Mouse (Mus musculus) midbrain, embryonic 13.5 days (tissue): ENCODE measurements around the gene Dixdc1. TPM values are rescaled to one million over a fixed set of nuclear protein-coding genes. Genes with fewer than 3 reads are reported as not detected.

Source experiments
- ATAC-seq: fragments of 200-750 bp; cut with Nextera tagmentation; 2 replicates; pipeline ENCODE4 v1.8.0; 2017; ENCODE audit warnings: mild to moderate bottlenecking, moderate TSS enrichment, moderate library complexity
- H3K27ac ChIP-seq: fragments of 300-500 bp; sonication (generic); 2 replicates; pipeline ENCODE4 v1.5.1; 2015; ENCODE audit warnings: inconsistent platforms, mild to moderate bottlenecking, moderate library complexity
- H3K27me3 ChIP-seq: fragments of 300-500 bp; sonication (generic); 2 replicates; pipeline ENCODE4 v1.6.1; 2015; ENCODE audit warnings: mild to moderate bottlenecking, inconsistent platforms
- H3K36me3 ChIP-seq: fragments of 300-500 bp; sonication (generic); 2 replicates; pipeline ENCODE4 v1.6.1; 2015; ENCODE audit warnings: mild to moderate bottlenecking, inconsistent platforms
- H3K4me1 ChIP-seq: fragments of 300-500 bp; sonication (generic); replicated peaks from 2 replicates; pipeline ENCODE4 v1.6.1; 2015; ENCODE audit warnings: inconsistent platforms
- H3K4me2 ChIP-seq: fragments of 300-500 bp; sonication (generic); replicated peaks from 2 replicates; pipeline ENCODE4 v1.6.1; 2015; ENCODE audit warnings: moderate library complexity, mild to moderate bottlenecking, inconsistent platforms
- H3K4me3 ChIP-seq: fragments of 300-500 bp; sonication (generic); replicated peaks from 2 replicates; pipeline ENCODE4 v1.5.1; 2015; ENCODE audit warnings: mild to moderate bottlenecking, inconsistent platforms
- H3K9ac ChIP-seq: fragments of 300-500 bp; sonication (generic); replicated peaks from 2 replicates; pipeline ENCODE4 v1.6.1; 2015; ENCODE audit warnings: mild to moderate bottlenecking, inconsistent platforms
- H3K9me3 ChIP-seq: fragments of 300-500 bp; sonication (generic); 2 replicates; pipeline ENCODE4 v1.6.1; 2016; ENCODE audit warnings: mild to moderate bottlenecking, inconsistent platforms
- WGBS: fragments of 180-500 bp; shearing (Covaris S2); methylation state at CpG from one replicate; pipeline ENCODE4 v1.1.7; 2015; 5-methylcytosine and 5-hydroxymethylcytosine counted together
- polyA plus RNA-seq: library from polyadenylated mRNA; unstranded; fragments of >200 nt; fragmentation: Nextera tagmentation; extraction: Ambion mirVana; gene quantifications from 2 replicates; pipeline ENCODE4 v1.2.1, GENCODE M21; 2015

Gene Dixdc1
- polyA plus RNA-seq, 1 experiment from 2014 or later = 33.4 TPM

DNA sequence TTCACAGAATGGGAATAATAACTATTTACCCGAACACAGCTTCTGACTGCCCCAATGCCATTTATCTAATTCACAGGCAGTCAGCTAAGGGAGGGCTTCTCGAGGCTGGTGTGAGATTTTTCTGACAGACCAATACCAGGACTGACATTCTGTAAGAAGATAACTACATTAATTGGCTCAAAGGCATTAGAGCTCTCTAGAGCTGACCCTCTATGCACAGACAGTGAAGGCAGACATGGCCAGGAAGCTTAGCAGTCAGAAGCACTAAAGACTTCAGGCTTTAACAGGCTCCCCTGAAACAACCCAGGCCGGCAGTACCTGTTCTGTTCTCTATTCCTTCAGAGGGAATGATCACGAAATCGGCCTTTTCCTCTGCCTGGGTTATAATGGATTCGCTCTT is 44.2 kb downstream of the Dixdc1 start:
- Histone ChIP-seq H3K9me3 (no peaks in the 10 kb centered on the region), H3K36me3 (peaks cover 25% of the 10 kb centered on the region), H3K9ac (no peak overlapping the region), H3K4me2 (no peak overlapping the region), H3K4me3 (no peak overlapping the region), H3K27me3 (peaks cover 8% of the 10 kb centered on the region), H3K27ac (no peak overlapping the region), H3K4me1 (peaks cover 46% of the 10 kb centered on the region)
- ATAC-seq = no peak
- 84% methylated on average over 6 of the region's 6 CpGs for WGBS

DNA sequence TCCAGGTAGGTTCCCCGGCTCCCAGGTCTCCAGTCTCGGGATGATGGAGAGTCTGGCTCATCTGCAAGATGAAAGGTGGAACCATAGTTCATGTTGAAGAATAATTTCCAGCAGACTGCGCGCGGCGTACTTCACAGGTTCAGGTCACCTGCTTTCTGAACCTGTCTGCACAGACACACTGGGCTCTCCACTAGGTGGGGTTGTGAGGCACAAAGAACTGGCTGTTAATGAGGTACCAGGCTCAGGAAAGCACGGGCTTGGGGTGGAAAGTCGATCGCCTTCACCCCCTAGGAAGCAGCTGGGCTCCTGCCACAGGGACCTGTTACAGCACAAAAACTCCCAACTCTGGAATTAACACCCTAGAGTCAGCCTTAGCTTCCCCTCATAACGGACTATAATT is 45.7 kb downstream of the Dixdc1 start:
- no peak for ATAC-seq
- Histone ChIP-seq H3K27me3 (no peaks in the 10 kb centered on the region), H3K27ac (no peak overlapping the region), H3K9me3 (no peaks in the 10 kb centered on the region), H3K36me3 (peaks cover 41% of the 10 kb centered on the region), H3K9ac (no peak overlapping the region), H3K4me1 (peaks cover 37% of the 10 kb centered on the region), H3K4me3 (no peak overlapping the region), H3K4me2 (no peak overlapping the region)
- WGBS = 25% methylated on average over 10 of the region's 10 CpGs

DNA sequence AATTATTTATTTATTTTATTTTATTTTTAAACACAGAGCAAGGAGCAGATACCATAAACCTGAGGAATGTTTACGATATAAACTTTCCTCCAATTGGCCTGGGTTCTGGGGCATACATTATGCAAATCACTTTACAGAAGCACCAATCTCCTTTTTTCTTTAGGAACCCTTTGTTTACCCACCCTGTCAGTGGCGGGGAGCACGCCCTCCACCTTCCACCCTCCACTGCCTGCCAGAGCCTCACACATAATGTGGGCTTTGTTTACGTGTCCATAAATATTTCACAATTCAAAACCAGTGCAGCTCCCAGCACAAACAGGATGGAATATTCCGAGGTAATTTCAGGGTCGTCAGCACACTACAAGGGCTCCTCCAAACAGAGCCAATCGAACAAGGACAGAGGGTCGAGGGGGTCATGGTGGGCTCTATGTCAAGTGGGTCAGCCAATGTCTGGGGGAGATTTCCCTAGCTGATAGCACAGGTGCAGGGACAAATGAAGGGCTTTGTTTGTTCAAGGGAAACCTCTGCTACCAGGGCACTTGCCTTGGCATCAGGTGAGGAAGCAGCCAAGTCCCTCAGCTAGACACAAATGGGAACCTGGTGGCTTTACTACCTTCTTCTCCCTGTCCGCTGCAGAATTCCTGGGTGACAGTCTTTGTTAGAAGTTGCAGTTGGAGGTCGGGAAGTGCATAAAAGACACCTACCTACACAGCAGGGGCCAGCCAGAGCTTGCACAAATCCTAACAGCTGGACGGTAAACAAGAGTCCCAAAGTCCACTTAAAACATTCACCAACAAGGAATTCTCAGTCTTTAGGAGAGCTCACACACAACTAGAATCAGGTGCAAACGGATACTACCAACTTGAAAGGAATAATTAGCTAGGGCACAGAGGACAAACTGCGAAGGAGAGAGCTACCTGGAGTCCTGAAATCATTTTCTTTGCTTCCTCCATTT is 46.4 kb downstream of the Dixdc1 start:
- Histone ChIP-seq H3K4me1 (peaks cover 30% of the 10 kb centered on the region), H3K27me3 (no peaks in the 10 kb centered on the region), H3K4me3 (no peak overlapping the region), H3K27ac (peak overlapping the region; percentile 41; the same call in 1 of the 2 replicates), H3K4me2 (peak overlapping the region; percentile 22), H3K9ac (0 out of 2 replicates have a peak overlapping the region, but pooled peaks have one; percentile 14), H3K9me3 (no peaks in the 10 kb centered on the region), H3K36me3 (peaks cover 44% of the 10 kb centered on the region)
- 14% methylated on average over 13 of the region's 13 CpGs for WGBS
- peak; percentile 44 for ATAC-seq

DNA sequence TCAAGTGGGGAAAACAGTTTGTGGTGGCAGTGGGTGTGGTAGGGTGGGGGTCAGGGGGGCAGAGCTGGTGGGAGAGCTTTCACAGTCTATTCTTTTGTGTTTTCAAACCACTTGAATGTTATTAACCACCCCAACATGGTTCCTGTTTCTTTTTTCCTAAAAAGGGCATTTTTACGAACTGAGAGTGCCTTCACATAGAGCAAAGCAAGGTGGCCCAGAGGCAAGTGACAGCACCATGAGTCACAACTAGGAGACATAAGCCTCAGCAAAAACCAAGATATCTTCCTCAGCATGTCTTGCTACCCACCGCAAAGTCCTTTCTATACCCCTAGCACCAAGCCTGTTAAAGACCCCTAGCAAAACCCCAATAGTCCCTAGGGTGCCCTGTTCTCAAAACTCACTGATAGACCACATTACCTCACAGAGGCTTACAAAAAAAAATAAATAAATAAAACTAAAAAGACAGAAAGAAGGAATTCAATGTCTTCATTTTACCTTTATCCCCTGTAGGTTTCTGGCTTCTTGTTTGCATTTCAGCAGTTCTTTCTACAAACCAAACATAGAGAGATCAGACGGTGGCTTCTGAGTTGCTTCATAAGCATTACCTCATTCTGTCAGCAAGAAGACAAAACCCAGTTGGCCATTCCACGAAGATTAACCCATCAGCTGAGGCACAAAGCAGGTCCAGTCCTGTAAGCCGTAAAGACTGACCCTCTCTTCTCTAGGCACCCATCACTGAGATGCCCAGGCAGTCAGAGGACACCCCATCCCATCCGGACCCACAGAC is 52.3 kb downstream of the Dixdc1 start:
- Histone ChIP-seq H3K4me2 (no peak overlapping the region), H3K27ac (no peak overlapping the region), H3K9ac (no peak overlapping the region), H3K27me3 (no peaks in the 10 kb centered on the region), H3K36me3 (peaks cover 76% of the 10 kb centered on the region), H3K9me3 (no peaks in the 10 kb centered on the region), H3K4me3 (no peak overlapping the region), H3K4me1 (no peaks in the 10 kb centered on the region)
- no peak for ATAC-seq
- WGBS = 72% methylated on average over 6 of the region's 6 CpGs

- no peaks in the 10 kb centered on the region for H3K27me3 ChIP-seq
- H3K4me1 ChIP-seq = no peaks in the 10 kb centered on the region
- no peak overlapping the region for H3K9ac ChIP-seq
- 58% methylated on average over 7 of the region's 7 CpGs for WGBS
- H3K36me3 ChIP-seq = peaks cover 81% of the 10 kb centered on the region
- H3K9me3 ChIP-seq = no peaks in the 10 kb centered on the region
- ATAC-seq = no peak
- no peak overlapping the region for H3K27ac ChIP-seq
- no peak overlapping the region for H3K4me2 ChIP-seq
- no peak overlapping the region for H3K4me3 ChIP-seq
Measured at GRCm38 (mm10) chr9:50681727-50682126, 57.6 kb downstream of the Dixdc1 start.

DNA sequence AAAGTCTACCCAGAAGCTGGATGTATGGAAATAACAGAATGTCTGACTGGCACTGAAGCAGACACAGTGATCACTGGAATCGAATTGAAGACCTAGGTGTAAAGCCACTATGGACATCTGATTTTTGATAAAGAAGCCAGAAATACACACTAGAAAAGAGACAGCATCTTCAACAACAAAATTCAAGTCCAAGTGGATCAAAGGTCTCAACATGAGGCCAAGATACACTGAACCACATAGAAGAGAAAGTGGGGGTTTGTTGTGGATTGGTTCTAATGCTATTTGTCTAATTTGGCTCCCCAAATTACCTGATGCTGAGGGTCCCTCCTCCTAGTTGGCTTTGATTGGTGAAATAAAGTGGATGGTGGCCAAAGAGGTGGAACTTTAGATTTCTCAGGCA is 59.9 kb downstream of the Dixdc1 start:
- H3K4me1 ChIP-seq = no peaks in the 10 kb centered on the region
- no peak overlapping the region for H3K4me2 ChIP-seq
- ATAC-seq = no peak
- H3K27me3 ChIP-seq = no peaks in the 10 kb centered on the region
- WGBS = 97% methylated on average over 1 of the region's 1 CpGs
- no peak overlapping the region for H3K9ac ChIP-seq
- no peak overlapping the region for H3K4me3 ChIP-seq
- peaks cover 79% of the 10 kb centered on the region for H3K36me3 ChIP-seq
- no peak overlapping the region for H3K27ac ChIP-seq
- H3K9me3 ChIP-seq = no peaks in the 10 kb centered on the region

GRCm38 (mm10) chr9:50674771-50675170 is 64.5 kb downstream of the Dixdc1 start:
- H3K4me1 ChIP-seq = no peaks in the 10 kb centered on the region
- ATAC-seq = no peak
- WGBS = 35% methylated on average over 1 of the region's 1 CpGs

GRCm38 (mm10) chr9:50670690-50671089 is 68.6 kb downstream of the Dixdc1 start:
- Histone ChIP-seq H3K4me3 (no peak overlapping the region), H3K9ac (no peak overlapping the region), H3K9me3 (no peaks in the 10 kb centered on the region), H3K4me2 (no peak overlapping the region), H3K27me3 (no peaks in the 10 kb centered on the region), H3K36me3 (peaks cover 49% of the 10 kb centered on the region), H3K4me1 (no peaks in the 10 kb centered on the region), H3K27ac (no peak overlapping the region)
- WGBS = 30% methylated on average over 5 of the region's 5 CpGs
- 0 out of 2 replicates have a peak, but pooled peaks have one; percentile 58 for ATAC-seq

More at GRCm38 (mm10) chr9:50674771-50675170, 64.5 kb downstream of the Dixdc1 start:
- no peak overlapping the region for H3K4me2 ChIP-seq
- H3K9ac ChIP-seq = no peak overlapping the region
- H3K27me3 ChIP-seq = no peaks in the 10 kb centered on the region
- H3K9me3 ChIP-seq = no peaks in the 10 kb centered on the region
- H3K36me3 ChIP-seq = peaks cover 40% of the 10 kb centered on the region
- H3K4me3 ChIP-seq = no peak overlapping the region
- H3K27ac ChIP-seq = no peak overlapping the region

DNA sequence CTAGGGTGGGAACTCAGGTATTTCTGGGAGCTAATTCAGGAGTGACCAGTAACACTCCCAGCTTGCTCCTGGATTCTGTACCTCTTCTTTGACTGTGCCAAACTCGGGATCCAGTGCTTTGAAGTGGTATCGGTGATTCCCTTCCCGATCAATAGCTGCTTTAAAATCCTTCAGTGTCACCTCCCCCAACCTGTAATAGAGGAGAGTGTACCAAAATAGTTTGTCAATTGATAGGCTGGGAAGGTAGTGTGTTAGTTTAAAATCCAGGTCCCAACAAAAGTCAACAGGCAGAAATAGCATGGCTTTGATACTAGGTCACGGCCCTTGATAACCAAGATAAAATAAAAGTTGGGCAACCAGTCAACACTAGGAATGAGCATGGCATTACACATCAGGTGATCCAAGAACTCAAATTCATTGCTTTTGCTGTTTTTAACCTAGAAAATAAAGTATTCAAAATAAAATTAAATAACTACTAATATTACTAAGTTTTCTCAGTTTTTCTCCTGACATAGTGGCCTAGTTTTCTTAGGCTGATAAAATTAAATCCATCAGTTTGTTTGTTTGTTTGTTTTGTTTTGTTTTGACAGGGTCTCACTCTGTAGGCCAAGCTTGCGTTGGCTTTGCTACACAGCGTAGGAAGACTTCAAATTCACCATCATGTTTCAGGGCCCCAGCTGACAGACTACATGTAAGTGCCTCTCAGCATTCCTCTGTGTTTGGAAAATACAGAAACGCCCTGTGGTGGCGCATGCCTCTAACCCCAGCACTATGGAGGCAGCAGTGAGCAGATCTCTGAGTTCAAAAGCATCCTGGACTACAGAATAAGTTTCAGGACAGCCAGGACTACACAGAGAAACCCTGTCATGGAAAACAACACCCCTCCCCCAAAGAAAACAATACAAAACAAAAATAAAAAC is 71.5 kb downstream of the Dixdc1 start:
- WGBS = 87% methylated on average over 8 of the region's 8 CpGs
- Histone ChIP-seq H3K27ac (no peak overlapping the region), H3K4me1 (no peaks in the 10 kb centered on the region), H3K27me3 (no peaks in the 10 kb centered on the region), H3K4me2 (no peak overlapping the region), H3K9me3 (no peaks in the 10 kb centered on the region), H3K4me3 (no peak overlapping the region), H3K36me3 (peaks cover 56% of the 10 kb centered on the region), H3K9ac (no peak overlapping the region)
- ATAC-seq = no peak

DNA sequence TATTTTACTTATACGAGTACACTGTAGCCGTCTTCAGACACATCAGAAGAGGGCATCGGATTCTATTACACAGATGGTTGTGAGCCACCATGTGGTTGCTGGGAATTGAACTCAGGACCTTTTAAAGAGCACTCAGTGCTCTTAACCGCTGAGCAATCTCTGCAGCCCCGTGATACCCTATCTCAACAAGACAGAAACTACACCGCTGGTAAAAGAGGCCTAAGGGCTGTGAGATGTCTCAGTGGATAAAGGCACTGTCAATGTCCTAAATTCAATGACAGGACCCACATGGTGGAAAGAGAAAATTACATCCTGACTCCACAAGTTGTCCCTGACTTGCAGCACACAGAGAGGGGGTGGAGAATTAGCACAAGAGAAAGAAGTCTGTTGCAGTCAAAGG is 72.9 kb downstream of the Dixdc1 start:
- Histone ChIP-seq H3K27ac (no peak overlapping the region), H3K4me2 (no peak overlapping the region), H3K4me1 (no peaks in the 10 kb centered on the region), H3K36me3 (peaks cover 56% of the 10 kb centered on the region), H3K9ac (no peak overlapping the region), H3K4me3 (no peak overlapping the region), H3K9me3 (no peaks in the 10 kb centered on the region), H3K27me3 (no peaks in the 10 kb centered on the region)
- 87% methylated on average over 6 of the region's 6 CpGs for WGBS
- ATAC-seq = no peak

- Histone ChIP-seq H3K9me3 (no peaks in the 10 kb centered on the region), H3K4me3 (no peak overlapping the region), H3K4me1 (peaks cover 6% of the 10 kb centered on the region), H3K4me2 (no peak overlapping the region), H3K27ac (no peak overlapping the region), H3K27me3 (no peaks in the 10 kb centered on the region), H3K36me3 (peaks cover 53% of the 10 kb centered on the region), H3K9ac (no peak overlapping the region)
- WGBS = 89% methylated on average over 5 of the region's 5 CpGs
- no peak for ATAC-seq
Measured at GRCm38 (mm10) chr9:50664826-50665225, 74.5 kb downstream of the Dixdc1 start.
